Mouse (Mus musculus) inflammation-experienced regulatory T-cells, adult 6 months (primary cell): ENCODE data around the gene Scarb1. TPM values are rescaled to one million over a fixed set of nuclear protein-coding genes. Genes with fewer than 3 reads are reported as not detected.

Source experiments
- ATAC-seq: one replicate; pipeline ENCODE4 v1.8.0; 2017
- polyA plus RNA-seq, 3 experiments: library from polyadenylated mRNA; unstranded; fragments of 100-300 nt; shearing (Covaris generic); gene quantifications; one replicate each; pipeline ENCODE4 v1.2.1; 2017

The Scarb1 gene
- polyA plus RNA-seq, 3 experiments from 2014 or later = 3.7 to 11.8 (median 6.6) TPM

DNA sequence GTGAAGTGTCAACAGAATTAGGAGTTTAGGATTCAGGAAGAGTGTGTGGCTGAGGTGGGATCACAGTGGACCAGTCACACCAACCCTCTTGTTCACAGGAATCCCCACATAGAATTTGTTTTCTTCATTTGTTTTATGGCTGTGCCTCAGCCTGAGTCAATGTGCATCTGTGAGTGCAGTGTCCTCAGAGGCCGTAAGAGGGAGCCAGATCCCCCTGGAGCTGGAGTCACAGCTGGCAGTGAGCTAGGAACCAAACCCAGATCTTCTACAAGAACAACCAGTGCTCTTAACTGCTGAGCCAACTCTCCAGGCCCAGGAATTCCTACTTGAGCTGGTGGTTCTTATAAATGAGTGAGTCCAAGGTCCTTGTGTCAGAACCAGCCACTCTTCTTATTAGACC lies 107.4 kb downstream of the Scarb1 start:
- ATAC-seq = no peak

- ATAC-seq = no peak
Measured at GRCm38 (mm10) chr5:125232443-125232979, 108.4 kb downstream of the Scarb1 start.

DNA sequence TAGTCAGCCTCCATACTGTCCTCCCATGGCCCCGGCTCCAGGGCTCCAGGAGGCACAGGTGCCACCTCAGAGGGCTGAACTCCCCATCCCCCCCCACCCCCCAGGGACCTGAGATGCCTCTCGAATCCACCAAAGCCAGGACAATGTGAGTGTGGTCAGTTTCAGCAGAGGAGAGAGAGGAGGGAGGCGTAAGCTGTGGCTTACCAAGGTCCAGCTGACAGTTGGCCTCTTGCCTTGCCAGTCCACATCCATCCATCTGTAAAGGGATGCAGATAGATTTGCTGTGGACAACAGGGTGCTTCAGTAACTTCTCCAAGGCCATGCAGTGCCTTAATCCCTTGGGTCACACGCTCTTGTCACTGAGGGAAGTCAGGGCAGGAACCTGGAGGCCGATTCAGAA lies 110.4 kb downstream of the Scarb1 start:
- ATAC-seq = no peak

DNA sequence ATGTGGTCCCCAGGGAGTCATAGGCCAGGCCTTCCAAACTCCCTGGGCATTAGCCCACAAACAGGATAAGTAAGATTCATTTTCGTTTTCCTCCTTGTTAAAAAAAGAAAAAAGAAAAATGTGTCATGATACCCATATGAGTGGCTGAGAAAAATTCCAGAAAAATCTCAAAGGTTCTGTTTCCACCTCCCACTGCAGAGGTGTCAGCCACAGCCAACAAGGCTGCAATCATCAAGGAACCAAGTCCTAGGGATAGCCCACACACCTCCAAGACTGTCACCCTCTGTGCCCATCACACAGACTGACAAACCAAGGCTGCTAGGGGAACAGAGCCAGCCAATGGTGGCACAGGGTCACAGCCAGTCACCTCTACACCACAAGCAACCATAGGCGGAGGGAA lies 111.8 kb downstream of the Scarb1 start:
- no peak for ATAC-seq

- ATAC-seq = no peak
Measured at GRCm38 (mm10) chr5:125227699-125228098, 113.2 kb downstream of the Scarb1 start.

Other genes with a start within 250 kb of the Scarb1 start
- 1 to 10 TPM; 3.9 to 6.7 (median 4.7) TPM for gene Ncor2, start 161.9 kb downstream of the Scarb1 start, polyA plus RNA-seq
- 1 to 10 TPM in 2 of 3 experiments, under 1 TPM in 1; 0.65 to 1.1 (median 1.0) TPM for gene Gm10382, start 48.2 kb upstream of the Scarb1 start, polyA plus RNA-seq
- 1,000 to 10,000 TPM in 2 of 3 experiments, 100 to 1,000 TPM in 1; 741 to 1,375 (median 1,290) TPM for gene Ubc, start 49.1 kb upstream of the Scarb1 start, polyA plus RNA-seq
- 10 to 100 TPM in 1 of 3 experiments, 1 to 10 TPM in 2; 6.9 to 10.2 (median 9.2) TPM for gene Dhx37, start 93.0 kb upstream of the Scarb1 start, polyA plus RNA-seq
- 10 to 100 TPM in 1 of 3 experiments, 1 to 10 TPM in 2; 5.6 to 12.9 (median 8.3) TPM for gene Bri3bp, start 100.5 kb upstream of the Scarb1 start, polyA plus RNA-seq
- 10 to 100 TPM; 22.5 to 25.4 (median 24.7) TPM for gene Aacs, start 134.7 kb upstream of the Scarb1 start, polyA plus RNA-seq
- not detected for gene Tmem132b, start 190.7 kb upstream of the Scarb1 start, polyA plus RNA-seq